Mouse (Mus musculus) lung, postnatal 0 days (tissue): Measurements from ENCODE around the gene Trappc10.

Experiments
- CTCF ChIP-seq: IDR thresholded peaks from 2 replicates; pipeline ENCODE4 v1.5.1; 2016; ENCODE audit warnings: antibody characterized with exemption, mild to moderate bottlenecking
- EP300 ChIP-seq: IDR thresholded peaks from 2 replicates; pipeline ENCODE4 v1.6.1; 2016; ENCODE audit warnings: antibody characterized with exemption, mild to moderate bottlenecking, control low read depth

DNA sequence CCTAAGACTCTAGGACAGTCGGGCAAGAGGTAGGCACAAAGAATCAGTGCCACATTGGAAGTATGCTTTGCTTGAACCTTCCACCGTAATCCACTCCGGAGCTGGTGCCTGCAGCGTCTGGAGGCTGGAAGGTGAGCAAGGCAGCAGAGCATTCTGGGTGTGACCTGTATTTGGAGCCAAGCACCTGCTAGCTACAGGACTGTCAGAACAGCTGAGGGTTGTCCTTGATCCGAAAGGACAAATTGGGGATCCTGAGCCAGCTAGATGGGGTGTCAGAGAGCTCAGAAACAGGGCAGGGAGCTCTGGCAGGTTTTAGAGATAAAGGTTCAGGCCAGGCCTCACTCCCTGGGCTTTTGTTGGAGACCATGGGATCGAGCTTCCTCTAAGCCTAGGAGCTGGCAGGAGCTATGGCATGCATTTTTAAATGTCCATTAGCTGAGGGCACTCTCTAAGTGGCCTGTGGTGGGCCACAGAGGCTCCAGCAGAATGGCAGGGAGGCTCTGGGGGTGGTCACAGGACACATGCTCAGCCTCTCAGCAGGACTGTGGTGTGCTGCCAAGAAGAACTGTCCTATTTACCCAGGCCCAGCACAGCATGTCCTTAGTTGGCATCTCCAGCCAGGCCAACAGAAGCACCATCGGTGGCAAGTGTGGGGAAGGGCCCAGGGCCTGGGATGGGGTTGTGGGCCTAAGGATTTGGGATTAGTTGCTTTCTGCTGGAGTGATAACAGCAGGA, 16.6 kb upstream of the Trappc10 start:
- TF ChIP-seq CTCF (no peak), EP300 (no peak)
